Mouse (Mus musculus): ENCODE measurements around the gene Zfp82.

- TF ChIP-seq POLR2A (IDR thresholded peaks at IDR 0.05; ENCODE audit: borderline replicate concordance, extremely low read depth, low read depth, low read length) (no peak), CTCF (IDR thresholded peaks at IDR 0.05; ENCODE audit: insufficient read depth, low read length) (no peak)
Observed at GRCm38 (mm10) chr7:30031379-30031778, 41.3 kb downstream of the Zfp82 start.
